Mouse (Mus musculus): Measurements from ENCODE around the gene Zscan4-ps3. TPM values are rescaled to one million over a fixed set of nuclear protein-coding genes. Genes with fewer than 3 reads are reported as not detected.
"Not testable (repeated sequence)": the region's sequence is repeated elsewhere in the genome, so short reads cannot be mapped to it uniquely, and the experiment has no call there.

Zscan4-ps3 gene
- polyA plus RNA-seq (2014; fragmentation: Nextera tagmentation; extraction: Ambion mirVana), result not detected in 2 replicates

GRCm38 (mm10) chr7:11609008-11609407 is at the start of gene Zscan4-ps3:
Gene Zscan4-ps3 (plus strand): TSS chr7:11609308.
- DNase-seq (ENCODE audit: low spot score); H3K27me3 ChIP-seq (ENCODE audit: control insufficient read depth, insufficient read depth, low read length); ATAC-seq (replicated peaks; ENCODE audit: insufficient number of reproducible peaks, low FRiP score, low TSS enrichment, low read depth); H3K4me1 ChIP-seq (ENCODE audit: control insufficient read depth, insufficient read depth, low read length); H3K4me2 ChIP-seq (ENCODE audit: low read depth, low read length); H3K36me3 ChIP-seq (replicated peaks; ENCODE audit: control insufficient read depth, insufficient read depth, low read depth, low read length); H3K4me3 ChIP-seq (ENCODE audit: low read depth, low read length); H3K9ac ChIP-seq (replicated peaks; ENCODE audit: low read length); H3K27ac ChIP-seq (replicated peaks; ENCODE audit: low read depth, low read length); H3K9me3 ChIP-seq (replicated peaks; ENCODE audit: control insufficient read depth, low read length): not testable (repeated sequence)
- 78% methylated on average over 2 of the region's 2 CpGs for WGBS

- not testable (repeated sequence) for H3K27ac ChIP-seq (replicated peaks; ENCODE audit: low read depth, low read length); H3K9ac ChIP-seq (replicated peaks; ENCODE audit: low read length); H3K9me3 ChIP-seq (replicated peaks; ENCODE audit: control insufficient read depth, low read length); H3K36me3 ChIP-seq (replicated peaks; ENCODE audit: control insufficient read depth, insufficient read depth, low read depth, low read length); ATAC-seq (replicated peaks; ENCODE audit: insufficient number of reproducible peaks, low FRiP score, low TSS enrichment, low read depth); H3K4me3 ChIP-seq (ENCODE audit: low read depth, low read length); H3K27me3 ChIP-seq (ENCODE audit: control insufficient read depth, insufficient read depth, low read length); H3K4me2 ChIP-seq (ENCODE audit: low read depth, low read length); H3K4me1 ChIP-seq (ENCODE audit: control insufficient read depth, insufficient read depth, low read length)
- 6% methylated on average over 8 of the region's 8 CpGs for WGBS
- DNase-seq (ENCODE audit: low spot score), result peak; percentile 5
These were observed 8.0 kb downstream of the Zscan4-ps3 start for GRCm38 (mm10) chr7:11617082-11617481.

Other genes with a start within 250 kb of the Zscan4-ps3 start
- not detected in 2 replicates for gene Zscan4f, start 211.4 kb upstream of the Zscan4-ps3 start, polyA plus RNA-seq (2014; fragmentation: Nextera tagmentation; extraction: Ambion mirVana)
- not detected in 2 replicates for gene Zscan4-ps2, start 95.0 kb upstream of the Zscan4-ps3 start, polyA plus RNA-seq (2014; fragmentation: Nextera tagmentation; extraction: Ambion mirVana)
- not detected in 2 replicates for gene Vmn1r72, start 70.8 kb downstream of the Zscan4-ps3 start, polyA plus RNA-seq (2014; fragmentation: Nextera tagmentation; extraction: Ambion mirVana)
- gene Vmn1r73, start 121.0 kb downstream of the Zscan4-ps3 start, polyA plus RNA-seq (2014; fragmentation: Nextera tagmentation; extraction: Ambion mirVana), result not detected in 2 replicates
- not detected in 2 replicates for gene Vmn1r74, start 224.7 kb downstream of the Zscan4-ps3 start, polyA plus RNA-seq (2014; fragmentation: Nextera tagmentation; extraction: Ambion mirVana)